Mouse (Mus musculus) intestine, embryonic 16.5 days (tissue): ENCODE measurements at regions not wholly inside any gene's neighbourhood (a gene's known extent, or its start where the extent isn't known, plus 50 kb on each side); places are given as distances from the start of the nearest gene placed in this dataset.

ENCODE experiments used
- ATAC-seq: fragments of 200-750 bp; cut with Nextera tagmentation; 2 replicates; pipeline ENCODE4 v1.8.0; 2017; ENCODE audit warnings: moderate TSS enrichment, moderate library complexity
- H3K27ac ChIP-seq: fragments of 300-500 bp; sonication (generic); 2 replicates; pipeline ENCODE4 v1.5.1; 2014; ENCODE audit warnings: mild to moderate bottlenecking, low read length
- H3K27me3 ChIP-seq: fragments of 300-500 bp; sonication (generic); replicated peaks from 2 replicates; pipeline ENCODE4 v1.6.1; 2014; ENCODE audit warnings: low read length, control low read depth, mixed read lengths; ENCODE audit not compliant: control insufficient read depth, insufficient read depth
- H3K36me3 ChIP-seq: fragments of 300-500 bp; sonication (generic); 2 replicates; pipeline ENCODE4 v1.6.1; 2014; ENCODE audit warnings: low read length, control low read depth; ENCODE audit not compliant: control insufficient read depth, insufficient read depth
- H3K4me1 ChIP-seq: fragments of 300-500 bp; sonication (generic); 2 replicates; pipeline ENCODE4 v1.6.1; 2014; ENCODE audit warnings: low read length, control low read depth, mixed read lengths; ENCODE audit not compliant: control insufficient read depth, insufficient read depth
- H3K4me2 ChIP-seq: fragments of 300-500 bp; sonication (generic); 2 replicates; pipeline ENCODE4 v1.6.1; 2014; ENCODE audit warnings: low read depth, low read length, control low read depth
- H3K4me3 ChIP-seq: fragments of 300-500 bp; sonication (generic); 2 replicates; pipeline ENCODE4 v1.5.1; 2014; ENCODE audit warnings: mild to moderate bottlenecking, low read length
- H3K9ac ChIP-seq: fragments of 300-500 bp; sonication (generic); 2 replicates; pipeline ENCODE4 v1.6.1; 2014; ENCODE audit warnings: low read depth, low read length
- H3K9me3 ChIP-seq: fragments of 300-500 bp; sonication (generic); 2 replicates; pipeline ENCODE4 v1.6.1; 2016; ENCODE audit warnings: low read length, control low read depth; ENCODE audit not compliant: control insufficient read depth
- WGBS: fragments of 180-500 bp; shearing (Covaris S2); extraction: QIAGEN DNeasy Blood & Tissue Kit; methylation state at CpG from one replicate; pipeline ENCODE4 v1.1.7; 2014; 5-methylcytosine and 5-hydroxymethylcytosine counted together

- WGBS, result 93% methylated on average over 1 of the region's 1 CpGs
- ATAC-seq, result no peak
These were observed 252.5 kb downstream of the Tpm3-rs7 start for GRCm38 (mm10) chr14:113566885-113567284.

GRCm38 (mm10) chr14:113590811-113591210, 276.4 kb downstream of the Tpm3-rs7 start:
- Histone ChIP-seq H3K9ac (no peak overlapping the region), H3K4me1 (no peaks in the 10 kb centered on the region), H3K36me3 (no peaks in the 10 kb centered on the region), H3K27me3 (no peaks in the 10 kb centered on the region), H3K4me2 (no peak overlapping the region), H3K27ac (no peak overlapping the region), H3K4me3 (no peak overlapping the region), H3K9me3 (no peaks in the 10 kb centered on the region)
- peak; percentile 81 for ATAC-seq
- WGBS, result 62% methylated on average over 5 of the region's 5 CpGs

More at GRCm38 (mm10) chr14:113566885-113567284, 252.5 kb downstream of the Tpm3-rs7 start:
- H3K4me1 ChIP-seq, result no peaks in the 10 kb centered on the region
- H3K9me3 ChIP-seq, result no peaks in the 10 kb centered on the region
- H3K36me3 ChIP-seq, result no peaks in the 10 kb centered on the region
- no peak overlapping the region for H3K4me2 ChIP-seq
- H3K27me3 ChIP-seq, result no peaks in the 10 kb centered on the region
- no peak overlapping the region for H3K4me3 ChIP-seq
- H3K9ac ChIP-seq, result no peak overlapping the region
- H3K27ac ChIP-seq, result no peak overlapping the region

DNA sequence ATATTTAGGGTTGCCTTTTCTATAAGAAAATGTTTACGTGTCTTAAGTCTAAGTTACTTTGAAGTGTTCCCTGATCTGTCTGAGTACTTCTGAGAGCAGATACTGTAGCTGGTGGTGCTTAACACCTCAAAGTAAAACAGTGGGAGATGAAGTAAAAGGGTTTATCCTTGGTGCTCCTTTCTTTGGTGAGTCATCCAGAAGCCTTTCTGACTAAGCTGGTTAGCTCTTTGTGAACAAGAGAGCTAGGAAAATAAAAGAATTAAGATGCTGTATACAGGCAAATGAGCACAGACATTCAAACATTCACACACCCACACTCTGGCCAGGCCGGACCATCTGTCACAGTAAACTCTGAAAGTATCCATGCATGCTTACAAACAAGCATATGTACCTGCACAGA, 312.7 kb downstream of the Tpm3-rs7 start:
- no peaks in the 10 kb centered on the region for H3K27me3 ChIP-seq
- no peak overlapping the region for H3K4me2 ChIP-seq
- H3K9ac ChIP-seq, result no peak overlapping the region
- no peak for ATAC-seq
- H3K27ac ChIP-seq, result no peak overlapping the region
- WGBS, result 81% methylated on average over 2 of the region's 2 CpGs
- H3K4me1 ChIP-seq, result no peaks in the 10 kb centered on the region
- H3K9me3 ChIP-seq, result no peaks in the 10 kb centered on the region
- no peak overlapping the region for H3K4me3 ChIP-seq
- no peaks in the 10 kb centered on the region for H3K36me3 ChIP-seq

- Histone ChIP-seq H3K36me3 (no peaks in the 10 kb centered on the region), H3K4me1 (no peaks in the 10 kb centered on the region), H3K27me3 (no peaks in the 10 kb centered on the region), H3K9me3 (no peaks in the 10 kb centered on the region), H3K27ac (no peak overlapping the region), H3K4me3 (no peak overlapping the region), H3K4me2 (no peak overlapping the region), H3K9ac (no peak overlapping the region)
- ATAC-seq, result no peak
- WGBS, result 68% methylated on average over 5 of the region's 5 CpGs
These were observed 336.9 kb downstream of the Tpm3-rs7 start for GRCm38 (mm10) chr14:113651296-113651695.

DNA sequence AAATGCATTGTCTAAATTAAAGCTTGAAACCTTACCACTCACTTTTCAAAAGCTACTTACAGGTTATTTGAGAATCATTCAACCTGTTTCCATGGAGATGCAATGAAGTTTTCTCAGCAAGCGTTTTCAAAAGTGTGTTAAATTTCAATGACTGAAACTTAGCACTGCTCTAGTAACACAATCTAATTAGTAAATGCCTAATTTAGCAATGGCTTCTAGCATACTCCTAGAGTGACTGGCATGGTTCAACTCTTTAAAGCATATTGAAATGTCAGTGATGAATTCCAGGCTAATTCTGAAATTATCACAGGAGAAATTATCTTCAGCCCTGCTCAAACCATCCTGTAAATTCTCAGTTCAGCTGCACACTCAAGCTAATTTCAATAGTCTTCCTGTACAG, 342.5 kb downstream of the Tpm3-rs7 start:
- H3K27me3 ChIP-seq, result no peaks in the 10 kb centered on the region
- no peaks in the 10 kb centered on the region for H3K4me1 ChIP-seq
- H3K4me3 ChIP-seq, result no peak overlapping the region
- H3K27ac ChIP-seq, result no peak overlapping the region
- no peak overlapping the region for H3K9ac ChIP-seq
- no peak for ATAC-seq
- WGBS, result 73% methylated on average over 1 of the region's 1 CpGs
- H3K4me2 ChIP-seq, result no peak overlapping the region
- no peaks in the 10 kb centered on the region for H3K9me3 ChIP-seq
- no peaks in the 10 kb centered on the region for H3K36me3 ChIP-seq

DNA sequence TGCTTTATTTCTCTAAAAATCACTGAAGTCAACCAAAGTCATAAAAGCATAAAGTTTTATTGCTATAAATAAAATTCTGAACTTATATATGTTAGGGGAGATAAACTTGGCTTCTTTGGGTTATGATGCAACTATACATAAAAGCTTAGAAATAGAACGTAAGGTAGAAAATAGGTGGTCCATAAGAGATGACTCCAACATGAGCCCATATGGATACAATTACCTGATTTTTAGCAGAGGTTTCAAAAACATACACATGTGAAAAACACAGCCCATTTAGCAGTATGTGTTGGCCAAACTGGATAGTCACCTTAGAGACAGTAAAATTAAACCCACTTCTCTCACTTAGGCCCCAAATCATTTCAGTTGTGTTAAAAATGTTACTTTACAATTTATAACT, 354.3 kb downstream of the Tpm3-rs7 start:
- no peak overlapping the region for H3K4me3 ChIP-seq
- no peak for ATAC-seq
- WGBS, result 84% methylated on average over 1 of the region's 1 CpGs
- no peaks in the 10 kb centered on the region for H3K27me3 ChIP-seq
- H3K9me3 ChIP-seq, result no peaks in the 10 kb centered on the region
- H3K4me2 ChIP-seq, result no peak overlapping the region
- H3K4me1 ChIP-seq, result no peaks in the 10 kb centered on the region
- no peak overlapping the region for H3K9ac ChIP-seq
- no peaks in the 10 kb centered on the region for H3K36me3 ChIP-seq
- H3K27ac ChIP-seq, result no peak overlapping the region

DNA sequence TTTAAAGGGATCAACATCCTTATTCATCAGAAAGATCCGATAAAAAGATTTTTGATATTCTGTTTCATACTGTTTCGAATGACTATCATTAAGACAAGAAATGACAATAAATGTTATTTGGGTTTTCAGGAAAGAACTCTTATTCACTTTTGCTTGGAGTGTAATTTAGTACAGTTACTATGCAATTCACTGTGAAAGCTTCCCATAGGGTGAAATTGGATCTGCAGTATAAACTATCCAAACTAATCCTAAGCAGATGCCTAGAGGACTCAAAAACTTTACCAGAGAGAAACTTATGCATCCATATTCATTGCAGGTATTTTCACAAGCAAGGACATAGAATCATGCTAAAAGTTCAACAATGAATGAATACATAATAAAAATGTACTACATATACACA, 355.0 kb downstream of the Tpm3-rs7 start:
- ATAC-seq, result no peak
- H3K4me3 ChIP-seq, result no peak overlapping the region
- H3K4me2 ChIP-seq, result no peak overlapping the region
- no peaks in the 10 kb centered on the region for H3K36me3 ChIP-seq
- no peaks in the 10 kb centered on the region for H3K9me3 ChIP-seq
- no peak overlapping the region for H3K9ac ChIP-seq
- H3K4me1 ChIP-seq, result no peaks in the 10 kb centered on the region
- H3K27ac ChIP-seq, result no peak overlapping the region
- H3K27me3 ChIP-seq, result no peaks in the 10 kb centered on the region
- 88% methylated on average over 2 of the region's 2 CpGs for WGBS

DNA sequence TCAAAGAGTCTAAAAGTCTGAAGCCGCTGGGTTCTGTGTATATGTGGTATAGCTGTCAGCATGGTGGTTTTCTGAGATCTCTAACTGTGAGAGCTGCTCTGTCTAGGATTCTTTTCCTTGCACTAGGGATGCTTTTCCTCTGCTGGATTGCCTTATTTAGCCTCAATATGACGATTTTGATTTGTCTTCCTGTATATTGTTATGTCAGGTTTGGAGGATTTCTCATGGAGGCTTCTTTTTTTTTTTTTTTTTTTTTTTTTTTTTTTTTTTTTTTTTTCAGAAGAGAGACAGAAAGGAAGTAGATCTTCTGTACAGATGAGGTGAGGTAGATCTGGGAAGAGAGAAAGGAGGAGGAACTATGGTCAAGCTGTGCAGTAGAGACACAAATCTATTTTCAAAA, 396.5 kb downstream of the Tpm3-rs7 start:
- Histone ChIP-seq H3K4me1 (no peaks in the 10 kb centered on the region), H3K4me3 (no peak overlapping the region), H3K27me3 (no peaks in the 10 kb centered on the region), H3K9me3 (no peaks in the 10 kb centered on the region), H3K4me2 (no peak overlapping the region), H3K36me3 (no peaks in the 10 kb centered on the region), H3K27ac (no peak overlapping the region), H3K9ac (no peak overlapping the region)
- WGBS, result 66% methylated on average over 2 of the region's 2 CpGs
- no peak for ATAC-seq
